Mouse (Mus musculus) kidney, adult 2 months (tissue): ENCODE results near the gene Sema4d.

Source experiments
- CTCF ChIP-seq: fragments of 200-500 bp; conservative IDR thresholded peaks from 2 replicates; pipeline ENCODE4 v1.5.1; 2011; ENCODE audit warnings: low read depth, mild to moderate bottlenecking, control low read depth, low read length, moderate library complexity, mixed read lengths; ENCODE audit not compliant: insufficient read depth, insufficient read length
- POLR2A ChIP-seq: fragments of 200-500 bp; IDR thresholded peaks from one replicate; pipeline ENCODE4 v1.6.1; 2011; ENCODE audit warnings: low read depth, low read length, control low read depth

DNA sequence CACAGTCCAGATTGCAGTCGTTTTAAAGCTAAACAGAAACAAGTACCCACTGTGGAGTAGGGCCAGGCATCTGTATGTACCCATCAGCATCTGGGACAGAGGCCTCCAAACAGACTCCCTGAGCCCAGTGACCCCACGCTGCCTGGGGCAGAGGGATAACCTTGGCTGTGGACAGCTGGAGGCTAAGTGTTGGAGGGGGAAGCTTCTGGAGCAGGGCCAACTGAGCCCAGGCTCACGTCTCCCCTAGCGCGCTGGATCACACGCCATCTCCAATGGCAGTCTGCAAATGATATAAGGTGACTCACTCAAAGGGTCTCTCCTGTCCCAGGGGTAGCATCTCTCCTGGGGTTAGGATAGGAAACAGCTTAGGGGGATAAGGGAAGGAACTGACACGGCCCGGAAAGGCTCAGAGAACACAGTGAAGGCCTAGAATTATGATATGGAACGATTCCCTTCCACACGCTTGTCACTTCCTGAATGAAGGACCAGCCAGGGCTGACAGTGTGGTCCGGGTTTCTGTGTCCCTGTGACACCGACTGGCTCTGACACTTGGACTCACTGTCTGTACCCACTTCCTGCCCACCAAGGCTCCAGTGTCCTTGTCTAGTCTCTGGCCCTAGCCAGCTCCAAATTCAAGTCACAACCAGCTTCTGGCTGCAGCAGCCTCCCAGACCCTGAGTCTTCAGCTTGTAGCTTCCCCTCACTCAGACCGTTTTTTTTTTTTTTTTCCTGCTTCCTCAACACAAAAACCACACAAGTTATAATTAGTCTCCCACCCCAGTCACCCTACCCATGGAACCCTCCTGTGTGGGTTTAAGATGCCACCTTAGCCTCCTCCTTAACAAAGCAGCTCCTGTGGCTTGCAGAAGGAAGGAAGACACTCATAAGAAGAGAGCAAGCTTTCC is 57.3 kb downstream of the Sema4d start:
- TF ChIP-seq POLR2A (no peak), CTCF (no peak)
